Mouse (Mus musculus): ENCODE data around the gene Rab30. TPM values are rescaled to one million over a fixed set of nuclear protein-coding genes. Genes with fewer than 3 reads are reported as not detected.
A peak's percentile ranks its signal among the peaks of the same experiment; 100 is the strongest.

The Rab30 gene
- total RNA-seq, 2 experiments from 2014 or later = 32.6 to 36.0 TPM

DNA sequence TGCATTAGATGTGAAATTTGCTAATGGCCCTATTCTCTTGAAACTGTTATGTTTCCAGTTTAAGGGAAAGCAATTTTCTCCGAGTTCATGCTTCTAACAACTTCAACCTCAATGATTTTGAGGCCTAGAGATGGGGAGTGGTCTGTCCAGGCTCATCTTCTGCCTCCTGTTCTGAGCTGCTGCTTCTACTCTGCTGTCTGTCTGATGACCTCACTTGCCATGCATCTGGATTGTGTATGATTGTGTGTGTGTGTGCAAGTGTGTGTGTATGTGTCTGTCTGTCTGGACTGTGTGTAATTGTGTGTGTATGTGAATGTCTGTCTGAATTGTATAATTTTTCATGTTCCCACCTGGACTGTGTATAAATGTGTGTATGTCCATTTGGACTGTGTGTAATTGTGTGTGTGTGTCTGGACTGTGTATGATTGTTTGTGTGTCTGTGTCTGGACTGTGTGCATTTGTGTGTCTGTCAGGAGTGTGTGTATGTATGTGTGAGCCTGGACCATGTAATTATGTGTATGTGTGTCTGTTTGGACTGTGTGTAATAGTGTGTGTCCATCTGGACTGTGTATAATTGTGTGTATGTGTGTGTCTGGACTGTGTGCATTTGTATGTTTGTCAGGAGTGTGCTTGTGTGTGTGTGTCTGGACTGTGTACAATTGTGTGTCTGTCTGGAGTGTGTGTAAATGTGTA is 81.2 kb downstream of the Rab30 start:
- intact Hi-C loops (cut with DNase I) = loop anchor here (10.0 kb wide), 1 partner anchor 78 kb away; the partner anchor contains the start of gene Rab30

GRCm38 (mm10) chr7:92826248-92826647 is 84.8 kb downstream of the Rab30 start:
- no peak for DNase-seq (ENCODE audit: low spot score in 2 of 2)
- intact Hi-C loops (cut with DNase I) = loop anchor here (10.0 kb wide), 1 partner anchor 81 kb away; the partner anchor contains the start of gene Rab30

More for the DNA sequence above, 81.2 kb downstream of the Rab30 start:
- DNase-seq (ENCODE audit: low spot score in 2 of 2) = no peak

DNA sequence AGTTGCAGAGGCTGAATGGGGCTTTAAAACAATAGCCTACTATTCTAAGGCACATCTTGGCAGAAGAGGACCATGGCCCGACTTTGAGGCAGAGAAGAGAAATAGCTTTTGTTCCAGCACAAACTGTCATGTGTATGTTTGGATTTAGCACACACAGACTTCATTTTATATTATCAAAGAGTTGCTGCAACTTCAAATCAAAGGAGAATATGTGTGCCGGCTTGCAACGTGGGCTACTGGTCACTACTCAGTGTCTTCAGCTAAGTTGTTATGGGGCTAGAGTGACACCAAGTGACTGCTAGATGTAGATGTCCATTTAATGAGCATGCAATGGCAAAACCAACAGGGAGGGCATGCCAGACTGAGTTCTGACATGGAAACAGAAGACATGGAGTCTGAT is 86.6 kb downstream of the Rab30 start:
- DNase-seq (ENCODE audit: low spot score in 2 of 2) = peak in 1 of 2 experiments; percentile 38
- intact Hi-C loops (cut with DNase I) = loop anchor here (10.0 kb wide), 1 partner anchor 83 kb away; the partner anchor contains the start of gene Rab30

- intact Hi-C loops (cut with DNase I) = no loop called here
- DNase-seq (ENCODE audit: low spot score in 2 of 2) = no peak
These were observed 91.0 kb downstream of the Rab30 start for GRCm38 (mm10) chr7:92832395-92832794.

GRCm38 (mm10) chr7:92834391-92834790 is 93.0 kb downstream of the Rab30 start:
- no peak for DNase-seq (ENCODE audit: low spot score in 2 of 2)
- intact Hi-C loops (cut with DNase I) = no loop called here

DNA sequence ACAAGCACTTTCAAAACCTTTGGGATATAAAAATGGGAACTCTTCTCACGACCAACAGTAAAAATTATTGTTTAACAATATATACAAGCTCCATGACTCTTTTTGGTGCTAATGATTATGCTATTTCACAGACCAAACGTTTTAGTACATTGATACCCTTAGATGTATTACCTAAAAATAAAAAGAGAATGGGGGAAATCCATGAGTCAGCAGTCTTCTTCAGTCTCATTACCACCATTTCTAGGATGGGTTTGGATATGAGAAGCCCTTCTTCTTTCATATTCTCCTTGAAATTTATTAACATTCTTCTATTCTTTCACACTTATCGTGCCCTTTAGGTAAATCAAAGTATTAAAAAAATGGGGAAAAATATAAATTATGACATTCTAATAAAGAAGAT is 95.0 kb downstream of the Rab30 start:
- no peak for DNase-seq (ENCODE audit: low spot score in 2 of 2)
- intact Hi-C loops (cut with DNase I) = no loop called here

DNA sequence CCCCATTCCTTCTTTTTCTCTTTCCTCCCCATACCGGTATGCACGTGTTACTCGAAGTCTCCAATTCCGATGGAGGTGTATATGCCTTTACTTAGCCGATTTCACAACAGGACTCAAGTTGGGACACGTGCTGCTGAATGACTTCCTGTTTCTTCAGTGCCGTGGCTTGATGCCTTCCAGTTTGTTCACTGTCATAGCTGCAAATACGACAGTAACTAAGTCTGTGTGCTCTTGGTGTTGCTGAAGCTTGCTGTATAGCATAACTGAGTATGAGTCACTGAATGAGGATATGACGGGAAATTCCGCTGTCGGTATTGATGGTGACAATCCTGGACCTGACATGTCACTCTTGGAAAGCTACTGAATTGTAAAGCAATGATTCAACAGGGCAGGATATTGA is 95.8 kb downstream of the Rab30 start:
- intact Hi-C loops (cut with DNase I) = no loop called here
- no peak for DNase-seq (ENCODE audit: low spot score in 2 of 2)

- intact Hi-C loops (cut with DNase I) = no loop called here
- DNase-seq (ENCODE audit: low spot score in 2 of 2) = no peak
These were observed 96.5 kb downstream of the Rab30 start for GRCm38 (mm10) chr7:92837907-92838306.

DNA sequence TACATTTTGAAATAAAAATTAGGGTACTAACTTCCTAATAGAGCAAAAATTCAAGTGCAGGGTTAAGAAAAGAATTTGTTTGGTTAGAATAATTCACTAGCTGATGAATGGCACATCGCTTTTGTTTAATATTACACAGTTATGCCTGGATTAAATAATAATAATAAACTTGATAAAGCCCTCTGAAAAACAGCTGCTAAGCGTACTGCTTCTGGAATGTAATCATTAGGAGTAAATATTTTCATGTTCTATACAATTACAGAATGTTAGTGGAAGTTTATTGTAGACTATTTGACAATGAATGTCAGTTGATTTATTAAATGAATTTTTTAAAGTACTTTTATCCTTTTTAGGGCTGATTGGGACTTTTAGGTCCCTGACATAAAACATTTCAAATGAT is 100.9 kb downstream of the Rab30 start:
- intact Hi-C loops (cut with DNase I) = no loop called here

DNA sequence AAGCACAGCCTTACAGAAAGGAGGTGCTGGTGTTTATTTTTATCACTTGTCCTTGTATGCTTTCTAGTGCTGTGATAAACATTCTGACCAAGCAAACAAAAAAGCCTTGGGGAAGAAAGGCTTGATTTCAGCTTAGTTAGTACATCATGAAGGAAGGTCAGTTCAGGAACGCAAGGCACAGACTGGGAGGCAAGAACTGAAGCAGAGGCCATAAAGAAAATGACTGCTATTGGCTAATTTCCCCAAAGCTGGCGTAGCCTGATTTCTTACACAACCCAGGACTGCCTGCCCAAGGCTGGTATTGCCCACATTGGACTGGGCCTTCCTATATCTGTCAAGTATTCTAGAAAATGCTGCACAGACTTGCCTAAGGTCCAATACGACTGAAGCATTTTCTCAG is 106.8 kb downstream of the Rab30 start:
- DNase-seq (ENCODE audit: low spot score in 2 of 2) = no peak
- intact Hi-C loops (cut with DNase I) = no loop called here

More for the DNA sequence above, 100.9 kb downstream of the Rab30 start:
- DNase-seq (ENCODE audit: low spot score in 2 of 2) = no peak

DNA sequence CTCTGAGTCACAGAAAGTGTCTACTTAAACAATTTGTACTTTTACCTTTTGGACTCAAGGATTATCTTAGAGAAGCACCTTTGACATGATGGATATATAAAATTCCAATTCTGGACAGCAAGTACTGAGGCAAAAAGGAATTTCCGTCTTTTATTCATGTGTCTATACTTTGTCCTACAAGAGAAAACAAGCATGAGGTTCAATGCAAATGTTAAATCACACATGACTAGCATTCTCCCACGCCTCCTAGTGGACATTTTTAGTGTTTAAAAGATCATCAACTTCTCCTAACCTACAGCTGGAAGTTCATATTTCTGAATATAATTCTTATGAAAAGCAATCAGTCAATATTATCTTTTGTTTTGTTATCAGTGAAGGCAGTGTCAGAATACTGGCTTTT is 125.1 kb downstream of the Rab30 start:
- intact Hi-C loops (cut with DNase I) = loop anchor here (5.0 kb wide), 3 partner anchors 124 to 234 kb away; partner anchors contain the start of gene Rab30
- peak; percentile 33 to 36 for DNase-seq (ENCODE audit: low spot score in 2 of 2)

GRCm38 (mm10) chr7:92870161-92870560 is 128.8 kb downstream of the Rab30 start:
- intact Hi-C loops (cut with DNase I) = loop anchor here (5.0 kb wide), 1 partner anchor 97 kb away; no protein-coding TSS in a partner anchor
- peak in 1 of 2 experiments; percentile 34 for DNase-seq (ENCODE audit: low spot score in 2 of 2)

GRCm38 (mm10) chr7:92871596-92871995 is 130.2 kb downstream of the Rab30 start:
- intact Hi-C loops (cut with DNase I) = loop anchor here (5.0 kb wide), 1 partner anchor 96 kb away; no protein-coding TSS in a partner anchor
- no peak for DNase-seq (ENCODE audit: low spot score in 2 of 2)

DNA sequence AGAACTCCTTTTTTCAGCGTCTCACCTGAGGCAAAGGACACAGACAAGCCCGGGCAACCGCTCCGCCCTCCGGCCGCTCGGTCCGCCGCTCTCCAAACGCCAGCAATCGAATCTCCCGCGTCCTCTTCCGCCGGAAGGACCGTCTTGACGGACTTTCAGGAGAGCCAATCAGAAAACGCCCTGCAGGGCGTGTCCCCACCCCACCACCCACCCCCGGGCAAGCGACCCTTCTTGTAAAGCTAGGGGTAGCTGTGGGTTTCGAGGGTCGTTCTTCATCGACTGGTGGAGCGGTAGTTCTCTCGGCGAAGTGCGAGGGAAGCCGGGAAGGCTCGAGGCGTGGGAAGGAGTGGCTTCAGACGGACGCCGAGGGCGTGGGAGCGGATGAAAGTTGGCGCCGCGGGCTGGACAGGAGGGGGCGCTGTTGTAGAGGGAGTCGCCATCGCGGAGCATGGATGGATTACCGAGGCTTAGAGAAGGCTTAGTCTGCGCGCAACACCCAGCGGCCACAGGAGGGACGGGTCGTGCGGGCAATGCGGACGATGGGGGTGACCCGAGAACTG is 132.8 kb downstream of the Rab30 start, which contains the start of the genes Ddias and Prcp:
TSS of gene Ddias (minus strand) at position 132 of the 560 bp plus-strand sequence.
TSS of gene Prcp (plus strand) at position 355 of the 560 bp plus-strand sequence.
- DNase-seq (ENCODE audit: low spot score in 2 of 2) = peak; percentile 91 to 92
- intact Hi-C loops (cut with DNase I) = loop anchor here (1.0 to 5.0 kb wide), 3 partner anchors 29 to 221 kb away; no protein-coding TSS in a partner anchor

GRCm38 (mm10) chr7:92874761-92875408 is 133.5 kb downstream of the Rab30 start:
- intact Hi-C loops (cut with DNase I) = loop anchor here (1.0 to 5.0 kb wide), 3 partner anchors 28 to 220 kb away; no protein-coding TSS in a partner anchor
- peak; percentile 81 to 83 for DNase-seq (ENCODE audit: low spot score in 2 of 2)

GRCm38 (mm10) chr7:92876066-92876465 is 134.7 kb downstream of the Rab30 start:
- intact Hi-C loops (cut with DNase I) = no loop called here
- DNase-seq (ENCODE audit: low spot score in 2 of 2) = no peak

DNA sequence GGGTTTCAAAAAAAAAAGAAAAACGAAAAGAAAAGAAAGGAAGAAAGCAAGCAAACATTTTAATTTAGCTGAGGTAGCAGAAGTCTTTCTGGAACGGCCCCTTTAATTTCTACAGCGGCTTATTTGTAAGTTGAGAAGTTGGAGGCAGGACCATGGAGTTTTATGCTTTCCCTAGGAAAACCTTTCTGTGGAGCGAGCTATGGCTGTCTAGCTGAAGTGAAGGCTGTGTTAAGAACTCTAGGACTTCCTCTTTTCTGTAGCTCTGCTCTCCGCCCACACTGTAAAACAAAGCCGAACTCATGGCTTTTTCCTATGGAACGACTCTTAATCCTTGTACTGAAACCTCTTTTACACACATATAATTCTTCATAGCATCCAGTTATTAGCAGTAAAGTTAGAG is 135.1 kb downstream of the Rab30 start:
- intact Hi-C loops (cut with DNase I) = no loop called here
- no peak for DNase-seq (ENCODE audit: low spot score in 2 of 2)

DNA sequence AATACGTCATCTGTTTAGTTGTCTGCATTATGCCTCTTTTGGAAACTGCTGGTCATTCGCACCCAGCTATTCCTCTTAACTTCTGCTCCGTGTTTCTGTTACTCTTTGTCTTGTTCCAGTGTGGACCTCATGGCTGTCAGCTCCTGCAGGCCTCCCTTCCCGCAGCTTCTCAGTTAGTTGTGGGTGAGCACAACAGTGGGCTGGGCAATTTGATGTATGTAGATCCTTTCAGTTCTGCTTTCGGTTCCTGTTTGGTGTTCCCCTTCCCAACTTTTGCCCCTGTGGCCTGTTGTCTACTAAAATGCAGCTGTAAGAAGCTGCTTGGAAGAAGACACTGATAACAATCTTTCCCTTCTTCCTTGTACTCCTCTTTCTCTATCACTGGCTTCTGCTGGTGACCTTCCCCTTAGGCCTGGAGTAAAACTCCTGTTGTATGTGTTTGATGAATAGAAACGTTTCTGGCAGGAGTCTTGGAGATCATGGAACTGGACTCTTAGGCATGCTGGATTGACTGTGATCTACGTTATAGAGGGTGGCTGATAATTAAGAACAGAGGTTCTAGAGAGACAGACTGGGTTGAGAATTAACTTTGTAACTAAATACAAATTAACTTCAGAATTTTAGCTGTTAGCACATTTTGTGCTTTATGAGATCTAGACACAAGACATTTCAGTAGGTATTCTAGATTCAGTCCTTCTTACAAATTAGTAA is 137.3 kb downstream of the Rab30 start:
- intact Hi-C loops (cut with DNase I) = no loop called here

More for the DNA sequence above, 137.3 kb downstream of the Rab30 start:
- no peak for DNase-seq (ENCODE audit: low spot score in 2 of 2)
